Mouse (Mus musculus) kidney, postnatal 0 days (tissue): Measurements from ENCODE around the gene Fam118a. TPM values are rescaled to one million over a fixed set of nuclear protein-coding genes. Genes with fewer than 3 reads are reported as not detected.
A peak's percentile ranks its signal among the peaks of the same experiment; 100 is the strongest.
"Not testable (repeated sequence)": the region's sequence is repeated elsewhere in the genome, so short reads cannot be mapped to it uniquely, and the experiment has no call there.

Experiments used
- ATAC-seq: fragments of 200-750 bp; cut with Nextera tagmentation; replicated peaks from 2 replicates; pipeline ENCODE4 v1.8.0; 2017; ENCODE audit warnings: low read depth, moderate number of reproducible peaks, moderate TSS enrichment, moderate library complexity; ENCODE audit not compliant: low FRiP score
- DNase-seq: peaks from one replicate; pipeline ENCODE4 v3.0.0-alpha.2; 2016; ENCODE audit warnings: low spot score
- H3K27ac ChIP-seq: fragments of 300-500 bp; sonication (generic); 2 replicates; pipeline ENCODE4 v1.5.1; 2014; ENCODE audit warnings: mild to moderate bottlenecking
- H3K27me3 ChIP-seq: fragments of 300-500 bp; sonication (generic); 2 replicates; pipeline ENCODE4 v1.6.1; 2014; ENCODE audit warnings: low read length, mixed read lengths; ENCODE audit not compliant: insufficient read depth
- H3K36me3 ChIP-seq: fragments of 300-500 bp; sonication (generic); 2 replicates; pipeline ENCODE4 v1.6.1; 2014; ENCODE audit warnings: low read length, mixed read lengths; ENCODE audit not compliant: insufficient read depth
- H3K4me1 ChIP-seq: fragments of 300-500 bp; sonication (generic); replicated peaks from 2 replicates; pipeline ENCODE4 v1.6.1; 2014; ENCODE audit warnings: antibody characterized with exemption, low read length, mixed read lengths; ENCODE audit not compliant: insufficient read depth
- H3K4me2 ChIP-seq: fragments of 300-500 bp; sonication (generic); 2 replicates; pipeline ENCODE4 v1.6.1; 2014; ENCODE audit warnings: mild to moderate bottlenecking, low read length, moderate library complexity, mixed read lengths
- H3K4me3 ChIP-seq: fragments of 300-500 bp; sonication (generic); replicated peaks from 2 replicates; pipeline ENCODE4 v1.5.1; 2014; ENCODE audit warnings: low read depth, low read length
- H3K9ac ChIP-seq: fragments of 300-500 bp; sonication (generic); 2 replicates; pipeline ENCODE4 v1.6.1; 2014; ENCODE audit warnings: low read depth, low read length
- H3K9me3 ChIP-seq: fragments of 300-500 bp; sonication (generic); replicated peaks from 2 replicates; pipeline ENCODE4 v1.6.1; 2016; ENCODE audit warnings: low read length, inconsistent platforms, mixed read lengths
- CTCF ChIP-seq: IDR thresholded peaks from 2 replicates; pipeline ENCODE4 v1.5.1; 2016; ENCODE audit warnings: antibody characterized with exemption, low read depth, mild to moderate bottlenecking, moderate library complexity
- WGBS: fragments of 180-500 bp; shearing (Covaris S2); extraction: QIAGEN DNeasy Blood & Tissue Kit; methylation state at CpG from one replicate; pipeline ENCODE4 v1.1.7; 2014; 5-methylcytosine and 5-hydroxymethylcytosine counted together
- polyA plus RNA-seq: library from polyadenylated mRNA; unstranded; fragments of >200 nt; fragmentation: Nextera tagmentation; extraction: Ambion mirVana; gene quantifications from 2 replicates; pipeline ENCODE4 v1.2.1, GENCODE M21; 2015

Gene Fam118a
- polyA plus RNA-seq: 18.4 and 18.8 TPM in 2 replicates

GRCm38 (mm10) chr15:85028648-85029047, at the start of gene Fam118a:
TSS of gene Fam118a (plus strand) at chr15:85028948.
- H3K4me2 ChIP-seq, H3K27me3 ChIP-seq, H3K4me3 ChIP-seq, H3K4me1 ChIP-seq, H3K36me3 ChIP-seq, H3K9me3 ChIP-seq, H3K9ac ChIP-seq, H3K27ac ChIP-seq, DNase-seq, ATAC-seq: not testable (repeated sequence)
- WGBS: 58% methylated on average over 1 of the region's 1 CpGs

DNA sequence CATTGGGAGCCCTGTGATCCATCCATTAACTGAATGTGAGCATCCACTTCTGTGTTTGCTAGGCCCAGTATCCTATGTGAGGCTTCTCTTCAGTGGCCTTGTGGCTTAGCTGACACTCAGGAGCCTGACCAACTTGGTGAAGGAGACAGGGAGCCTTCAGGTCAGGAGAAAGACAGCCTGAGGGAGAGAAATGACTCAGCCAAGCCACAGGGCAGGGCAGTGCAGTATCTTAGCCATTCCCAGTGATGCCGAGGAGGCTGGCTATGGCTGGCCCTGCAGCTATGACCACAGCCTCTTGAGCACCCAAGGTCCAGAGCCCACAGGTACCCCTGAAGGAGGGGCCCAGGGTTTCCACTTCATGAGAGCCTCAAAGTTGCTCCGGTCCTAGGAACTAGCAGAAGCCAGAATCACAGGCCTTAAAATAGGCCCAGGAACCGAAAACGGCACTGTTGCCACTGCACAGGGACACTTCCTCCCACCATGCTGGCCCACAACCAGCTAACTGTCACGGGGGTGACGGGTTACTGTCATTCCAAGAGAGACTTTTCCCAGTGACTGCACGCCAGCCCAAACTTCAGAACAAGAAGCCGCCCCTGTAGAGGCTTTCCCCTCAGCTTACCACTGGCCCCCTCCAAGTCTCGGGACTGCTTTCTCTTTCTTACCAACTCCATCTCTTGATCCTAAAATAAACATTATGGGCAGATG, 47.0 kb upstream of the Fam118a start:
- TF ChIP-seq CTCF: no peak

DNA sequence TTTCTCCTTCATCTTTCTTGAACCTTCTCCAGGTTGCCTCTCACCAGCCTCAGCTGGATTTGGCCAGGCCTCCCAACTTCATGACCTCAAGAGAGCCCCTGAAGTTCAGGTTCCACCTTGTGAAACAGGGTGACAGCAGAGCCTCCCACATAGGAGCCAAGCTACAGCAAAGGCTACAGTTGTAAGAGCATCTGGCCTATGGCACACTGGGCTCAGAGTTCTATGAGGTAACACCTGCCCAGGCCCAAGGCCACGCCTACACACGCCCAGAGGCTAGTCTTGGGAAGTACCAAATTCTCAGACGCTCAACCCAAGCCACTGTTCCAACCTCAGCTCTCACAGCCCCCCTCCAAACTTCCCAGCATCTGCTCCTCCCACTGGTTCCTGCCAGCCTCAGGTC, 45.9 kb upstream of the Fam118a start:
- Histone ChIP-seq H3K36me3 (no peaks in the 10 kb centered on the region), H3K27ac (no peak overlapping the region), H3K4me2 (no peak overlapping the region), H3K9me3 (no peaks in the 10 kb centered on the region), H3K4me1 (no peaks in the 10 kb centered on the region), H3K4me3 (no peak overlapping the region), H3K27me3 (no peaks in the 10 kb centered on the region), H3K9ac (no peak overlapping the region)
- WGBS: 71% methylated on average over 3 of the region's 3 CpGs
- TF ChIP-seq CTCF: no peak
- DNase-seq (no peak), ATAC-seq (no peak)

More for the DNA sequence above, 47.0 kb upstream of the Fam118a start:
- Histone ChIP-seq H3K9ac (no peak overlapping the region), H3K27ac (no peak overlapping the region), H3K36me3 (no peaks in the 10 kb centered on the region), H3K4me1 (no peaks in the 10 kb centered on the region), H3K4me3 (no peak overlapping the region), H3K4me2 (no peak overlapping the region), H3K27me3 (no peaks in the 10 kb centered on the region), H3K9me3 (no peaks in the 10 kb centered on the region)
- DNase-seq: no peak
- ATAC-seq: no peak
- WGBS: 76% methylated on average over 9 of the region's 9 CpGs

DNA sequence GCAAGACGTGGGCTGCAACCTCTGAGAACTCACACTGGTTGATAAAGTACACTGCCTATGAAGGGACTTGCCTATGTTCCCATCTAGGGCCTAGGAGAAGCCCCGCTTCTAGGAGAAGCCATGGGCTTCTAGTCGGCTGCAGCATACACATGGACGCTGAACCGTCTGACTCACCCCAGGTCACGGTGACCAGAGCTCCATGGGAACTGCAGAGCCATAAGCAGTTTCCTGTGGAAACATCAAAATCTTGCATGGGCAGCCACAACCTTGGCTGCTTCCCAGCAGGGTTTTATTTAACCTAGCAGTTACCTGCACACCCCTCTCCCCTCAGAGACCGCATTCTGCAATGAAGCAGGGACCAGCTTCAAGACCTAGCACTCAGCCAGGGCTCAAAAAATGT, 45.0 kb upstream of the Fam118a start:
- H3K4me2 ChIP-seq: no peak overlapping the region
- 66% methylated on average over 7 of the region's 7 CpGs for WGBS
- DNase-seq (no peak), ATAC-seq (no peak)
- peaks cover 4% of the 10 kb centered on the region for H3K4me1 ChIP-seq
- H3K36me3 ChIP-seq: no peaks in the 10 kb centered on the region
- no peak for TF ChIP-seq CTCF
- H3K27me3 ChIP-seq: no peaks in the 10 kb centered on the region
- no peak overlapping the region for H3K27ac ChIP-seq
- no peaks in the 10 kb centered on the region for H3K9me3 ChIP-seq
- no peak overlapping the region for H3K4me3 ChIP-seq
- H3K9ac ChIP-seq: no peak overlapping the region

- Histone ChIP-seq H3K27me3 (no peaks in the 10 kb centered on the region), H3K27ac (no peak overlapping the region), H3K4me2 (no peak overlapping the region), H3K4me1 (peaks cover 8% of the 10 kb centered on the region), H3K4me3 (no peak overlapping the region), H3K36me3 (no peaks in the 10 kb centered on the region), H3K9ac (no peak overlapping the region), H3K9me3 (no peaks in the 10 kb centered on the region)
- DNase-seq: no peak
- WGBS: 86% methylated on average over 12 of the region's 12 CpGs
- no peak for ATAC-seq
- no peak for TF ChIP-seq CTCF
These were observed 43.1 kb upstream of the Fam118a start for GRCm38 (mm10) chr15:84985516-84986160.

GRCm38 (mm10) chr15:84986171-84987019, 42.4 kb upstream of the Fam118a start:
- peak overlapping the region; percentile 71 for H3K4me3 ChIP-seq
- H3K36me3 ChIP-seq: no peaks in the 10 kb centered on the region
- H3K9me3 ChIP-seq: no peaks in the 10 kb centered on the region
- H3K9ac ChIP-seq: peak overlapping the region; percentile 92
- H3K4me1 ChIP-seq: peaks cover 8% of the 10 kb centered on the region
- H3K4me2 ChIP-seq: peak overlapping the region; percentile 95
- ATAC-seq: no peak
- WGBS: 73% methylated on average over 4 of the region's 4 CpGs
- H3K27me3 ChIP-seq: no peaks in the 10 kb centered on the region
- no peak for DNase-seq
- no peak for TF ChIP-seq CTCF
- H3K27ac ChIP-seq: no peak overlapping the region
